ENCODE assay signal across 21 mouse cellular contexts in genomic region chr1:155242488-155242745, GRCm38 (mm10). TPM values are rescaled to one million over a fixed set of nuclear protein-coding genes. Genes with fewer than 3 reads are reported as not detected.
A peak's percentile ranks its signal among the peaks of the same experiment; 100 is the strongest.
DNase-seq lines count a peak whose midpoint lies in the region; ATAC-seq and TF ChIP-seq lines count a peak whose summit lies in the region.
"Had no signal": no experiment of that assay in that cellular context is flagged by ENCODE, and none has a peak within 500 bp of the region (broad histone marks: within the 10 kb centered on the region; RNA-seq: fewer than 3 reads in every experiment).

No protein-coding gene starts in this region.

- TF ChIP-seq CTCF in kidney, adult 2 months (conservative IDR thresholded peaks at IDR 0.05; ENCODE audit: insufficient read depth, insufficient read length, low read depth, low read length) = no peak

- peaks cover 62% of the 10 kb centered on the region for H3K4me1 ChIP-seq in heart, embryonic 13.5 days
- peaks cover 42% of the 10 kb centered on the region for H3K4me1 ChIP-seq in heart, embryonic 16.5 days (ENCODE audit: control insufficient read depth, insufficient read depth, low read length)
- peaks cover 37% of the 10 kb centered on the region for H3K4me1 ChIP-seq in kidney, adult 2 months (ENCODE audit: control insufficient read depth, insufficient read depth, low read length)
- H3K4me1 ChIP-seq in kidney, embryonic 15.5 days = peaks cover 57% of the 10 kb centered on the region

- 74% methylated on average over 1 of the region's 1 CpGs for WGBS in heart, embryonic 13.5 days
- 61% methylated on average over 1 of the region's 1 CpGs for WGBS in heart, embryonic 16.5 days
- WGBS in kidney, adult 2 months = 23% methylated on average over 1 of the region's 1 CpGs
- 36% methylated on average over 1 of the region's 1 CpGs for WGBS in kidney, embryonic 15.5 days

- H3K9ac ChIP-seq in heart, embryonic 13.5 days = 0 out of 2 replicates have a peak overlapping the region, but pooled peaks have one; percentile 7
- no peak overlapping the region for H3K9ac ChIP-seq in heart, embryonic 16.5 days (ENCODE audit: low read length)
- H3K9ac ChIP-seq in kidney, embryonic 15.5 days = no peak overlapping the region
- H3K9ac ChIP-seq: embryonic facial prominence, embryonic 12.5 days; embryonic facial prominence, embryonic 15.5 days; forebrain, postnatal 0 days; hindbrain, embryonic 13.5 days; intestine, embryonic 15.5 days had no signal

- no peak overlapping the region for H3K4me3 ChIP-seq in heart, embryonic 13.5 days
- no peak overlapping the region for H3K4me3 ChIP-seq in heart, embryonic 16.5 days (ENCODE audit: low read length)
- peak overlapping the region; percentile 21; the same call in 1 of the 2 replicates for H3K4me3 ChIP-seq in kidney, adult 2 months (ENCODE audit: insufficient read depth, low read depth, low read length)
- H3K4me3 ChIP-seq in kidney, embryonic 15.5 days (replicated peaks) = no peak overlapping the region
- H3K4me3 ChIP-seq: embryonic facial prominence, embryonic 12.5 days; embryonic facial prominence, embryonic 15.5 days; gastrocnemius, adult 2 months; hindbrain, embryonic 13.5 days; intestine, embryonic 15.5 days had no signal

- TF ChIP-seq POLR2A in kidney, adult 2 months (IDR thresholded peaks at IDR 0.05; ENCODE audit: low read depth, low read length) = no peak

- H3K27ac ChIP-seq in heart, embryonic 13.5 days (replicated peaks) = 0 out of 2 replicates have a peak overlapping the region, but pooled peaks have one; percentile 5
- H3K27ac ChIP-seq in heart, embryonic 16.5 days (ENCODE audit: low read length) = no peak overlapping the region
- peak overlapping the region; percentile 84 for H3K27ac ChIP-seq in kidney, adult 2 months (ENCODE audit: insufficient read depth, low read depth, low read length)
- no peak overlapping the region for H3K27ac ChIP-seq in kidney, embryonic 15.5 days
- H3K27ac ChIP-seq: embryonic facial prominence, embryonic 12.5 days; embryonic facial prominence, embryonic 15.5 days; gastrocnemius, adult 2 months; hindbrain, embryonic 13.5 days; intestine, embryonic 15.5 days had no signal

- H3K36me3 ChIP-seq in heart, embryonic 13.5 days = peaks cover 36% of the 10 kb centered on the region
- peaks cover 18% of the 10 kb centered on the region for H3K36me3 ChIP-seq in heart, embryonic 16.5 days (ENCODE audit: control insufficient read depth, insufficient read depth)
- H3K36me3 ChIP-seq in kidney, adult 2 months (ENCODE audit: control insufficient read depth, insufficient read depth, low read length) = no peaks in the 10 kb centered on the region; the same call in 1 of the 2 replicates
- H3K36me3 ChIP-seq in kidney, embryonic 15.5 days = peaks cover 23% of the 10 kb centered on the region
- H3K36me3 ChIP-seq: hindbrain, embryonic 13.5 days; intestine, embryonic 15.5 days had no signal

- peak overlapping the region; percentile 28; the same call in 1 of the 2 replicates for H3K4me2 ChIP-seq in heart, embryonic 13.5 days
- peak overlapping the region; percentile 33; the same call in 1 of the 2 replicates for H3K4me2 ChIP-seq in heart, embryonic 16.5 days (ENCODE audit: low read depth, low read length)
- no peak overlapping the region for H3K4me2 ChIP-seq in kidney, embryonic 15.5 days
- H3K4me2 ChIP-seq: hindbrain, embryonic 13.5 days; intestine, embryonic 15.5 days had no signal

- no peak for DNase-seq in heart, adult 18-20 months
- no peak for DNase-seq in heart, postnatal 14 days
- peak; percentile 77 for DNase-seq in kidney, adult 2 months
- DNase-seq: adrenal gland, adult 2 months; cerebellum, adult 11 months; cerebellum, adult 9-11 months; cerebellum, postnatal 25 days; forebrain, postnatal 0 days; gastrocnemius, postnatal 14 days had no signal

- no peaks in the 10 kb centered on the region for H3K9me3 ChIP-seq in heart, embryonic 13.5 days
- no peaks in the 10 kb centered on the region for H3K9me3 ChIP-seq in heart, embryonic 16.5 days (replicated peaks; ENCODE audit: control insufficient read depth, low read length)
- no peaks in the 10 kb centered on the region for H3K9me3 ChIP-seq in kidney, embryonic 15.5 days (replicated peaks)
- H3K9me3 ChIP-seq: embryonic facial prominence, embryonic 12.5 days; embryonic facial prominence, embryonic 15.5 days; hindbrain, embryonic 13.5 days; intestine, embryonic 15.5 days had no signal

- no peaks in the 10 kb centered on the region for H3K27me3 ChIP-seq in heart, embryonic 13.5 days (replicated peaks)
- no peaks in the 10 kb centered on the region for H3K27me3 ChIP-seq in heart, embryonic 16.5 days (ENCODE audit: control insufficient read depth, insufficient read depth, low read length)
- H3K27me3 ChIP-seq in kidney, adult 2 months (replicated peaks; ENCODE audit: control insufficient read depth, insufficient read depth, low read length) = no peaks in the 10 kb centered on the region
- H3K27me3 ChIP-seq in kidney, embryonic 15.5 days = 0 out of 2 replicates have a peak, but pooled peaks cover 9% of the 10 kb centered on the region
- H3K27me3 ChIP-seq: embryonic facial prominence, embryonic 15.5 days had no signal

- ATAC-seq in heart, embryonic 13.5 days (ENCODE audit: extremely low read depth, insufficient number of reproducible peaks, low FRiP score, low TSS enrichment) = no peak
- ATAC-seq in heart, embryonic 16.5 days (replicated peaks; ENCODE audit: extremely low read depth, insufficient read depth, low FRiP score) = no peak
- ATAC-seq in kidney, embryonic 15.5 days (replicated peaks; ENCODE audit: low FRiP score) = no peak
- ATAC-seq: CD4-positive, CD25-positive, alpha-beta regulatory T cell, adult 4 months; forebrain, embryonic 14.5 days; forebrain, postnatal 0 days; hindbrain, embryonic 16.5 days; intestine, embryonic 15.5 days had no signal

- intact Hi-C loops in heart, postnatal 14 days (cut with DNase I) = no loop called here

RNA-seq across cellular contexts. Expression of gene BC034090, which starts 1.8 kb away (rescaled TPM):
- 7.0 and 7.6 TPM in 2 replicates for polyA plus RNA-seq in heart, embryonic 13.5 days (2015; fragmentation: Nextera tagmentation; extraction: Ambion mirVana)
- 10 to 100 TPM; 28.5 to 31.8 TPM for total RNA-seq in heart, adult 18-20 months (2021)
- polyA plus RNA-seq in heart, embryonic 16.5 days (2015; fragmentation: Nextera tagmentation; extraction: Ambion mirVana) = 9.1 and 10.9 TPM in 2 replicates
- total RNA-seq in heart, postnatal 14 days (2021) = 10 to 100 TPM; 35.9 to 41.2 TPM
- 92.2 and 98.3 TPM in 2 replicates for polyA plus RNA-seq in kidney, adult 2 months (2012; rRNA removed)
- 7.0 and 7.2 TPM in 2 replicates for polyA plus RNA-seq in kidney, embryonic 15.5 days (2015; fragmentation: Nextera tagmentation; extraction: Ambion mirVana)
- total RNA-seq: common myeloid progenitor, adult 5-6 weeks had no signal

Comparison
In these comparisons a context has a peak if more than half of its experiments do, and no peak if none do; other contexts are left out.
1. H3K27ac ChIP-seq: peak in heart, embryonic 13.5 days (single experiment) and kidney, adult 2 months (single experiment); none in heart, embryonic 16.5 days (single experiment) and kidney, embryonic 15.5 days (single experiment).